Mouse (Mus musculus) liver, postnatal 0 days (tissue): ENCODE measurements around the gene Twnk.

Experiments
- CTCF ChIP-seq: sonication (generic); IDR thresholded peaks from 2 replicates; pipeline ENCODE4 v1.5.1; 2016; ENCODE audit warnings: antibody characterized with exemption, low read depth
- EP300 ChIP-seq: IDR thresholded peaks from 2 replicates; pipeline ENCODE4 v1.6.1; 2016; ENCODE audit warnings: antibody characterized with exemption, low read depth, mild to moderate bottlenecking

DNA sequence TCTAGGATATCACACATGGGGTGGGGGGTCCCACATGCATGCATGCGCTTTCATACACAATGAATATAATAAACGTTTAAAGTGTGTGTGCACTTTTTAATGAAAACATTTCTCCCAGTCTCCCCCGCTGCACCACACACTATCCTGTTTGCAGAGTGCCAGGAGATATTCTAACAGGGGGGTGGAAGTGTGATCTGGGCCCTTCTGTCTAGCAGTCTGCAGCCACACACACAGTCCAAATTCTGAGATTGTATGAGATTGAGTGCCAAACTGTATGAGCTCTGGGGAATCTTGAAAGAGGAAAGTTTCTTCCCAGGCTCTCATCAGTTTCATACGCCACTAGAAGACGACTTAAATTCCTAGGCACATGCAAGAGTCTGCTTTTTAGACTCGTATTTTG, 17.6 kb upstream of the Twnk start:
- TF ChIP-seq CTCF (no peak), EP300 (no peak)
